Mouse (Mus musculus) bone marrow macrophage, adult 2 months (primary cell): Measurements from ENCODE around the gene Elob.

Source experiments
- CTCF ChIP-seq: IDR thresholded peaks from 2 replicates; pipeline ENCODE4 v1.5.1; 2012; ENCODE audit warnings: low read depth, mild to moderate bottlenecking, low read length, moderate library complexity
- POLR2A ChIP-seq: IDR thresholded peaks from 2 replicates; pipeline ENCODE4 v1.6.1; 2012; ENCODE audit warnings: mild to moderate bottlenecking, low read depth, low read length, borderline replicate concordance

- no peak for TF ChIP-seq POLR2A
- no peak for TF ChIP-seq CTCF
Measured at GRCm38 (mm10) chr17:23807918-23808317, 21.0 kb downstream of the Elob start.
